Mouse (Mus musculus) subcutaneous adipose tissue, adult 2 months (tissue): Measurements from ENCODE around the gene Crb1. TPM values are rescaled to one million over a fixed set of nuclear protein-coding genes. Genes with fewer than 3 reads are reported as not detected.

Experiments used
- polyA plus RNA-seq: library from polyadenylated mRNA; depleted of rRNA; stranded (reverse); fragments of >200 nt; gene quantifications from 2 replicates; pipeline ENCODE4 v1.2.3, GENCODE M21; 2012; ENCODE audit warnings: low replicate concordance; rRNA removed

The Crb1 gene
- polyA plus RNA-seq, result 0.01 TPM in 1 of 2 replicates, not detected in the other

DNA sequence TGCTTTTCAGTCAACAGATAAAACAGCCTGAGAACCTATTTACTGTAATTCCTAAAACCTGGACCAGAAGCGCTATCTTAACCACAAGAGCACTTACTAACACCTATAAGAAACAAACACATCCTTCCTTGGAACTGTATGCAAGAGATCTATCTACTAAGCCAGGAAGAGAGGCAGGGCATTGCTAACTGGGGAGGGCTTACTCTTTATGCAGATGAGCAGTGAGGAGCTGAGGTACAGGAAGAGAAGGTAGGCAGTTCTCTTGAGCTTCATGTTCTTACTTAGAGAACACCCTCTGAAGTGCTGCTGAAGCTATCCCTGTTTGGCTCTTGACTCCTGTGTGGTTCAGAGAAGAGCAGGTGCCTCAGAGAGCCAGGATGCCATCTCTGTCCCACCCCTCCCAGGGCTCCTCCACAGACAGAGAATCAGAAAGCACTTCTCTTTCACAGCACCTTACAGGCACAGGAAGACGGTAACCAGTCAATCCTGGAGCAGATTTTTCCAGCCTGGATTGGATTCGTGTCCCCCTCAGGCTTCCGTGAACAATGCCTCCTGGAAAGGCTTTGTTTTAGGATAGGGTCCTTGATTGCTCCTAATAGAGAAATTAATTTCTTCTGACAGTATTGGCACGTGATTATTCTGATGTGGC, at the start of gene Crb1:
Crb1 (minus strand) TSS at position 463 of the 649 bp plus-strand sequence.

GRCm38 (mm10) chr1:139421875-139422791, 45.2 kb upstream of the Crb1 start, which contains the start of gene Zbtb41:
Gene Zbtb41 (plus strand): TSS chr1:139422288.

Other genes with a start within 250 kb of the Crb1 start
- gene Zbtb41, start 45.2 kb upstream of the Crb1 start, polyA plus RNA-seq, result 6.3 TPM in 2 replicates
- 0.21 and 0.93 TPM in 2 replicates for gene Aspm, start 77.7 kb upstream of the Crb1 start, polyA plus RNA-seq
- not detected in 2 replicates for gene F13b, start 124.6 kb upstream of the Crb1 start, polyA plus RNA-seq
- not detected in 2 replicates for gene Cfhr1, start 183.2 kb upstream of the Crb1 start, polyA plus RNA-seq